Mouse (Mus musculus) cerebellum, adult 2 months (tissue): ENCODE measurements around the gene Art3. TPM values are rescaled to one million over a fixed set of nuclear protein-coding genes. Genes with fewer than 3 reads are reported as not detected.

ENCODE experiments used
- DNase-seq, 2 experiments: peaks; one replicate each; pipeline ENCODE4 v3.0.0; 2021
- H3K27ac ChIP-seq: fragments of 200-500 bp; 2 replicates; pipeline ENCODE4 v1.5.1; 2012; ENCODE audit warnings: low read length, control low read depth, inconsistent platforms; ENCODE audit not compliant: insufficient read depth
- H3K27me3 ChIP-seq: fragments of 200-500 bp; 2 replicates; pipeline ENCODE4 v1.6.1; 2012; ENCODE audit warnings: inconsistent platforms, mild to moderate bottlenecking, low read length, moderate library complexity; ENCODE audit not compliant: control insufficient read depth, insufficient read depth
- H3K4me1 ChIP-seq: fragments of 200-500 bp; 2 replicates; pipeline ENCODE4 v1.6.1; 2011; ENCODE audit warnings: low read length; ENCODE audit not compliant: control insufficient read depth, insufficient read depth
- H3K4me3 ChIP-seq: fragments of 200-500 bp; replicated peaks from 2 replicates; pipeline ENCODE3; 2011; ENCODE audit warnings: mild to moderate bottlenecking, low read depth, low read length, control low read depth; ENCODE audit not compliant: insufficient read depth
- CTCF ChIP-seq: fragments of 200-500 bp; IDR thresholded peaks from 2 replicates; pipeline ENCODE4 v1.5.1; 2011; ENCODE audit warnings: low read depth, mild to moderate bottlenecking, control low read depth, low read length, moderate library complexity, borderline replicate concordance; ENCODE audit not compliant: insufficient read depth
- POLR2A ChIP-seq: fragments of 200-500 bp; IDR thresholded peaks from 2 replicates; pipeline ENCODE4 v1.6.1; 2011; ENCODE audit warnings: low read length, control low read depth, borderline replicate concordance; ENCODE audit not compliant: insufficient read depth
- WGBS: fragments of 180-500 bp; shearing (Covaris S2); methylation state at CpG from one replicate; pipeline ENCODE4 v1.1.7; 2018; 5-methylcytosine and 5-hydroxymethylcytosine counted together
- polyA plus RNA-seq: library from polyadenylated mRNA; depleted of rRNA; stranded (reverse); fragments of >200 nt; gene quantifications from 2 replicates; pipeline ENCODE4 v1.2.3, GENCODE M21; 2012

Art3 gene
- polyA plus RNA-seq, 1 experiment, result 17.8 TPM

- no peak for TF ChIP-seq CTCF
- 89% methylated on average over 8 of the region's 8 CpGs for WGBS
Observed at GRCm38 (mm10) chr5:92438540-92438939, 106.9 kb downstream of the Art3 start.

GRCm38 (mm10) chr5:92441494-92441893, 109.9 kb downstream of the Art3 start:
- H3K4me1 ChIP-seq, result no peaks in the 10 kb centered on the region
- H3K27me3 ChIP-seq, result no peaks in the 10 kb centered on the region
- no peak for TF ChIP-seq CTCF
- H3K4me3 ChIP-seq, result no peak overlapping the region
- 74% methylated on average over 5 of the region's 5 CpGs for WGBS
- DNase-seq, result no peak
- H3K27ac ChIP-seq, result no peak overlapping the region

More at GRCm38 (mm10) chr5:92438540-92438939, 106.9 kb downstream of the Art3 start:
- Histone ChIP-seq H3K27me3 (no peaks in the 10 kb centered on the region), H3K4me3 (no peak overlapping the region), H3K27ac (no peak overlapping the region), H3K4me1 (no peaks in the 10 kb centered on the region)
- DNase-seq, result no peak

- H3K27me3 ChIP-seq, result no peaks in the 10 kb centered on the region
- no peak for DNase-seq
- H3K27ac ChIP-seq, result no peak overlapping the region
- TF ChIP-seq POLR2A (no peak), CTCF (no peak)
- no peaks in the 10 kb centered on the region for H3K4me1 ChIP-seq
- WGBS, result 95% methylated on average over 7 of the region's 7 CpGs
- H3K4me3 ChIP-seq, result no peak overlapping the region
Observed at GRCm38 (mm10) chr5:92442914-92443313, 111.3 kb downstream of the Art3 start.

- TF ChIP-seq POLR2A, result no peak
- no peak for TF ChIP-seq CTCF
- 93% methylated on average over 2 of the region's 2 CpGs for WGBS
- no peak for DNase-seq
- Histone ChIP-seq H3K27ac (no peak overlapping the region), H3K4me3 (no peak overlapping the region), H3K4me1 (no peaks in the 10 kb centered on the region), H3K27me3 (no peaks in the 10 kb centered on the region)
Observed at GRCm38 (mm10) chr5:92445016-92445415, 113.4 kb downstream of the Art3 start.

GRCm38 (mm10) chr5:92446736-92447135, 115.1 kb downstream of the Art3 start:
- H3K27me3 ChIP-seq, result no peaks in the 10 kb centered on the region
- H3K4me1 ChIP-seq, result no peaks in the 10 kb centered on the region
- 93% methylated on average over 5 of the region's 5 CpGs for WGBS
- TF ChIP-seq POLR2A, result no peak
- no peak for TF ChIP-seq CTCF
- no peak for DNase-seq
- H3K4me3 ChIP-seq, result no peak overlapping the region
- no peak overlapping the region for H3K27ac ChIP-seq

- 93% methylated on average over 5 of the region's 5 CpGs for WGBS
- Histone ChIP-seq H3K27me3 (no peaks in the 10 kb centered on the region), H3K4me3 (no peak overlapping the region), H3K27ac (no peak overlapping the region), H3K4me1 (no peaks in the 10 kb centered on the region)
- TF ChIP-seq POLR2A (no peak), CTCF (no peak)
- DNase-seq, result no peak
Observed at GRCm38 (mm10) chr5:92452876-92453275, 121.2 kb downstream of the Art3 start.

GRCm38 (mm10) chr5:92457410-92457809, 125.8 kb downstream of the Art3 start:
- H3K4me1 ChIP-seq, result no peaks in the 10 kb centered on the region
- H3K4me3 ChIP-seq, result no peak overlapping the region
- H3K27me3 ChIP-seq, result no peaks in the 10 kb centered on the region
- no peak for DNase-seq
- H3K27ac ChIP-seq, result no peak overlapping the region
- TF ChIP-seq CTCF (no peak), POLR2A (no peak)
- WGBS, result 86% methylated on average over 2 of the region's 2 CpGs

- Histone ChIP-seq H3K4me3 (no peak overlapping the region), H3K27me3 (no peaks in the 10 kb centered on the region), H3K4me1 (no peaks in the 10 kb centered on the region), H3K27ac (no peak overlapping the region)
- no peak for DNase-seq
- 57% methylated on average over 5 of the region's 5 CpGs for WGBS
- TF ChIP-seq POLR2A (no peak), CTCF (no peak)
Observed at GRCm38 (mm10) chr5:92458726-92459125, 127.1 kb downstream of the Art3 start.
